Mouse (Mus musculus) thymus, adult 2 months (tissue): ENCODE data around the gene Msrb2. TPM values are rescaled to one million over a fixed set of nuclear protein-coding genes. Genes with fewer than 3 reads are reported as not detected.

ENCODE experiments used
- DNase-seq: peaks from one replicate; pipeline ENCODE4 v3.0.0; 2021
- H3K27ac ChIP-seq: fragments of 200-500 bp; 2 replicates; pipeline ENCODE4 v1.5.1; 2012; ENCODE audit warnings: low read length, control low read depth; ENCODE audit not compliant: control insufficient read depth, insufficient read depth
- H3K27me3 ChIP-seq: fragments of 200-500 bp; 2 replicates; pipeline ENCODE4 v1.6.1; 2012; ENCODE audit warnings: mild to moderate bottlenecking, low read length, moderate library complexity, mixed read lengths; ENCODE audit not compliant: control insufficient read depth, insufficient read depth
- H3K36me3 ChIP-seq: fragments of 200-500 bp; 2 replicates; pipeline ENCODE4 v1.6.1; 2012; ENCODE audit warnings: mild to moderate bottlenecking, low read length, moderate library complexity; ENCODE audit not compliant: control insufficient read depth, insufficient read depth
- H3K4me1 ChIP-seq: fragments of 200-500 bp; replicated peaks from 2 replicates; pipeline ENCODE4 v1.6.1; 2012; ENCODE audit warnings: low read length; ENCODE audit not compliant: control insufficient read depth, insufficient read depth
- H3K4me3 ChIP-seq: fragments of 200-500 bp; 2 replicates; pipeline ENCODE4 v1.5.1; 2012; ENCODE audit warnings: mild to moderate bottlenecking, low read length, control low read depth, moderate library complexity; ENCODE audit not compliant: control insufficient read depth, insufficient read depth
- CTCF ChIP-seq: fragments of 200-500 bp; IDR thresholded peaks from 2 replicates; pipeline ENCODE4 v1.5.1; 2012; ENCODE audit warnings: mild to moderate bottlenecking, control low read depth, low read length, moderate library complexity, borderline replicate concordance; ENCODE audit not compliant: control insufficient read depth, poor library complexity, insufficient read depth; ENCODE audit errors: extremely low read depth
- POLR2A ChIP-seq: fragments of 200-500 bp; IDR thresholded peaks from 2 replicates; pipeline ENCODE4 v1.6.1; 2012; ENCODE audit warnings: mild to moderate bottlenecking, low read length, control low read depth, moderate library complexity; ENCODE audit not compliant: control insufficient read depth, poor library complexity, insufficient read depth; ENCODE audit errors: extremely low read depth
- WGBS: fragments of 180-500 bp; shearing (Covaris S2); methylation state at CpG from one replicate; pipeline ENCODE4 v1.1.7; 2018; 5-methylcytosine and 5-hydroxymethylcytosine counted together
- polyA plus RNA-seq: library from polyadenylated mRNA; depleted of rRNA; stranded (reverse); fragments of >200 nt; gene quantifications from 2 replicates; pipeline ENCODE4 v1.2.3, GENCODE M21; 2012

The Msrb2 gene
- polyA plus RNA-seq, 1 experiment = 20.6 TPM

- Histone ChIP-seq H3K4me3 (no peak overlapping the region), H3K27ac (no peak overlapping the region), H3K36me3 (no peaks in the 10 kb centered on the region), H3K27me3 (no peaks in the 10 kb centered on the region), H3K4me1 (peaks cover 4% of the 10 kb centered on the region)
- TF ChIP-seq CTCF (no peak), POLR2A (no peak)
- no peak for DNase-seq
- 96% methylated on average over 11 of the region's 11 CpGs for WGBS
Observed at GRCm38 (mm10) chr2:19367114-19367513, 4.1 kb upstream of the Msrb2 start.

GRCm38 (mm10) chr2:19373695-19374094 is 2.5 kb downstream of the Msrb2 start:
- H3K27ac ChIP-seq = no peak overlapping the region
- no peak overlapping the region for H3K4me3 ChIP-seq
- H3K4me1 ChIP-seq = peaks cover 6% of the 10 kb centered on the region
- WGBS = 94% methylated on average over 7 of the region's 7 CpGs
- no peaks in the 10 kb centered on the region for H3K36me3 ChIP-seq
- peak; percentile 37 for DNase-seq
- H3K27me3 ChIP-seq = no peaks in the 10 kb centered on the region
- no peak for TF ChIP-seq POLR2A
- no peak for TF ChIP-seq CTCF

- Histone ChIP-seq H3K27ac (no peak overlapping the region), H3K4me1 (no peaks in the 10 kb centered on the region), H3K36me3 (no peaks in the 10 kb centered on the region), H3K4me3 (no peak overlapping the region), H3K27me3 (no peaks in the 10 kb centered on the region)
- no peak for DNase-seq
- WGBS = 96% methylated on average over 2 of the region's 2 CpGs
- TF ChIP-seq CTCF = no peak
- no peak for TF ChIP-seq POLR2A
Observed at GRCm38 (mm10) chr2:19380446-19380950, 9.3 kb downstream of the Msrb2 start.

GRCm38 (mm10) chr2:19380986-19381385 is 9.7 kb downstream of the Msrb2 start:
- TF ChIP-seq POLR2A (no peak), CTCF (no peak)
- 80% methylated on average over 2 of the region's 2 CpGs for WGBS
- H3K27me3 ChIP-seq = no peaks in the 10 kb centered on the region
- H3K27ac ChIP-seq = no peak overlapping the region
- no peaks in the 10 kb centered on the region for H3K36me3 ChIP-seq
- H3K4me1 ChIP-seq = no peaks in the 10 kb centered on the region
- DNase-seq = no peak
- no peak overlapping the region for H3K4me3 ChIP-seq

GRCm38 (mm10) chr2:19382206-19382605 is 11.0 kb downstream of the Msrb2 start:
- 88% methylated on average over 1 of the region's 1 CpGs for WGBS
- H3K4me1 ChIP-seq = no peaks in the 10 kb centered on the region

GRCm38 (mm10) chr2:19383006-19383405 is 11.8 kb downstream of the Msrb2 start:
- H3K27me3 ChIP-seq = no peaks in the 10 kb centered on the region
- no peaks in the 10 kb centered on the region for H3K36me3 ChIP-seq
- no peak overlapping the region for H3K27ac ChIP-seq
- H3K4me3 ChIP-seq = no peak overlapping the region
- no peaks in the 10 kb centered on the region for H3K4me1 ChIP-seq
- TF ChIP-seq CTCF (no peak), POLR2A (no peak)
- 88% methylated on average over 4 of the region's 4 CpGs for WGBS
- no peak for DNase-seq

More at GRCm38 (mm10) chr2:19382206-19382605, 11.0 kb downstream of the Msrb2 start:
- H3K27ac ChIP-seq = no peak overlapping the region
- no peaks in the 10 kb centered on the region for H3K27me3 ChIP-seq
- TF ChIP-seq POLR2A (no peak), CTCF (no peak)
- no peak for DNase-seq
- H3K36me3 ChIP-seq = no peaks in the 10 kb centered on the region
- H3K4me3 ChIP-seq = no peak overlapping the region

GRCm38 (mm10) chr2:19385772-19386171 is 14.5 kb downstream of the Msrb2 start:
- Histone ChIP-seq H3K4me3 (no peak overlapping the region), H3K27me3 (no peaks in the 10 kb centered on the region), H3K36me3 (no peaks in the 10 kb centered on the region), H3K27ac (no peak overlapping the region), H3K4me1 (peaks cover 7% of the 10 kb centered on the region)
- TF ChIP-seq POLR2A = no peak
- no peak for TF ChIP-seq CTCF
- 93% methylated on average over 5 of the region's 5 CpGs for WGBS
- DNase-seq = no peak
